Comparison of ENCODE assay signal across 32 mouse cellular contexts in the genomic region with DNA sequence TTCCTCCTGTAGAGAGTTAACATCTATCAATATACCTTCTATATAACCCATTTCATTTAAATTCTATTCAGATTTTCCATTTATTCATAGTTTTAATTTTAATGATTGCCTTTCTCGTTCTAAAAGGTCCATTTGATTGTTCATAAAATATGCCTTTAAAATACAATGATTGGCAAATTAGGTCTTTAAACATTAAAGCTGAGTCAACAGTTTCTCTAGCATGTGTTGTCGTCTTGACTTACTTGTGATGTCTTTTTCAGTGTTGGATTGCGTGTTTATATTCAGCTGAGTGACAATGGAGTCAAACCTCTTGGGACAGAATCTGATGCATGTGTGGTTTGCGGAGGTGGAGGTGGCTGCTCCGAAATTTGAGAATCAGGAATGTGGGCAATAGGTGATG.
DNase-seq lines count a peak whose midpoint lies in the region; ATAC-seq and TF ChIP-seq lines count a peak whose summit lies in the region.
"Had no signal": no experiment of that assay in that cellular context is flagged by ENCODE, and none has a peak within 500 bp of the region (broad histone marks: within the 10 kb centered on the region; RNA-seq: fewer than 3 reads in every experiment).

No protein-coding gene starts in this region.

- H3K9ac ChIP-seq in heart, embryonic 13.5 days: no peak overlapping the region
- H3K9ac ChIP-seq in heart, adult 2 months (ENCODE audit: low read depth, low read length): no peak overlapping the region
- H3K9ac ChIP-seq in embryonic facial prominence, embryonic 14.5 days (ENCODE audit: low read depth, low read length): no peak overlapping the region
- no peak overlapping the region for H3K9ac ChIP-seq in limb, embryonic 13.5 days
- H3K9ac ChIP-seq: forebrain, embryonic 15.5 days; hindbrain, embryonic 13.5 days; liver, embryonic 13.5 days; midbrain, embryonic 13.5 days had no signal

- no peak for TF ChIP-seq CTCF in heart, adult 2 months (IDR thresholded peaks at IDR 0.05)

- TF ChIP-seq EP300 in heart, adult 2 months (IDR thresholded peaks at IDR 0.05; ENCODE audit: insufficient read depth, low read depth, low read length): no peak

- H3K36me3 ChIP-seq in heart, embryonic 13.5 days: no peaks in the 10 kb centered on the region
- H3K36me3 ChIP-seq in heart, adult 2 months (ENCODE audit: control insufficient read depth, insufficient read depth, low read length): peaks cover 3% of the 10 kb centered on the region
- no peaks in the 10 kb centered on the region for H3K36me3 ChIP-seq in embryonic facial prominence, embryonic 14.5 days (ENCODE audit: control insufficient read depth, insufficient read depth, low read length)
- H3K36me3 ChIP-seq in limb, embryonic 13.5 days: no peaks in the 10 kb centered on the region
- H3K36me3 ChIP-seq: forebrain, embryonic 10.5 days; forebrain, embryonic 15.5 days; hindbrain, embryonic 13.5 days; liver, embryonic 13.5 days; midbrain, embryonic 13.5 days had no signal

- WGBS in heart, embryonic 13.5 days: 72% methylated on average over 5 of the region's 5 CpGs
- 94% methylated on average over 5 of the region's 5 CpGs for WGBS in heart, adult 2 months
- 54% methylated on average over 5 of the region's 5 CpGs for WGBS in embryonic facial prominence, embryonic 14.5 days
- 59% methylated on average over 5 of the region's 5 CpGs for WGBS in limb, embryonic 13.5 days

- no peak for TF ChIP-seq POLR2A in heart, adult 2 months (IDR thresholded peaks at IDR 0.05; ENCODE audit: insufficient read depth, low read depth, low read length)

- no peak overlapping the region for H3K4me3 ChIP-seq in heart, embryonic 13.5 days
- no peak overlapping the region for H3K4me3 ChIP-seq in heart, adult 2 months
- no peak overlapping the region for H3K4me3 ChIP-seq in embryonic facial prominence, embryonic 14.5 days (ENCODE audit: low read depth, low read length)
- H3K4me3 ChIP-seq in limb, embryonic 13.5 days: no peak overlapping the region
- H3K4me3 ChIP-seq: forebrain, embryonic 10.5 days; forebrain, embryonic 15.5 days; hindbrain, embryonic 13.5 days; liver, embryonic 13.5 days; midbrain, embryonic 13.5 days had no signal

- intact Hi-C loops in heart, adult 2 months (cut with DNase I): no loop called here

- peaks cover 66% of the 10 kb centered on the region for H3K4me1 ChIP-seq in heart, embryonic 13.5 days
- peaks cover 12% of the 10 kb centered on the region for H3K4me1 ChIP-seq in heart, adult 2 months (ENCODE audit: control insufficient read depth, insufficient read depth, low read length)
- peaks cover 62% of the 10 kb centered on the region for H3K4me1 ChIP-seq in embryonic facial prominence, embryonic 14.5 days (ENCODE audit: control insufficient read depth, insufficient read depth, low read length)
- H3K4me1 ChIP-seq in limb, embryonic 13.5 days: peaks cover 67% of the 10 kb centered on the region

- H3K4me2 ChIP-seq in heart, embryonic 13.5 days: no peak overlapping the region
- H3K4me2 ChIP-seq in embryonic facial prominence, embryonic 14.5 days (ENCODE audit: low read depth, low read length): no peak overlapping the region
- H3K4me2 ChIP-seq in limb, embryonic 13.5 days (replicated peaks): no peak overlapping the region
- H3K4me2 ChIP-seq: forebrain, embryonic 15.5 days; hindbrain, embryonic 13.5 days; liver, embryonic 13.5 days; midbrain, embryonic 13.5 days had no signal

- H3K9me3 ChIP-seq in heart, embryonic 13.5 days: no peaks in the 10 kb centered on the region
- H3K9me3 ChIP-seq in embryonic facial prominence, embryonic 14.5 days (ENCODE audit: control insufficient read depth, low read length): no peaks in the 10 kb centered on the region
- H3K9me3 ChIP-seq in limb, embryonic 13.5 days: no peaks in the 10 kb centered on the region
- H3K9me3 ChIP-seq: forebrain, embryonic 10.5 days; forebrain, embryonic 15.5 days; hindbrain, embryonic 13.5 days; liver, embryonic 13.5 days; midbrain, embryonic 13.5 days had no signal

- no peak for DNase-seq in heart, adult 2 months
- no peak for DNase-seq in embryonic facial prominence, embryonic 14.5 days (ENCODE audit: low spot score)
- no peak for DNase-seq in ovary, postnatal 14 days (ENCODE audit: low spot score)
- no peak for DNase-seq in thymus, postnatal 0 days (ENCODE audit: low spot score)
- DNase-seq: adrenal gland, adult 2 months; adrenal gland, postnatal 36 days; cerebellum, adult 9-10 months; embryo, embryonic 11 days; gastrocnemius, postnatal 36 days; heart, postnatal 4 days; kidney, adult 8-10 months; kidney, postnatal 4 days; layer of hippocampus, postnatal 36 days; liver, embryonic 13.5 days; lung, adult 18-20 months; lung, postnatal 4 days; retina, postnatal 1 day; spleen, adult 18-20 months; thymus, adult 18-20 months had no signal

- no peak for ATAC-seq in heart, embryonic 13.5 days (ENCODE audit: extremely low read depth, insufficient number of reproducible peaks, low FRiP score, low TSS enrichment)
- no peak for ATAC-seq in embryonic facial prominence, embryonic 14.5 days (ENCODE audit: low read depth)
- ATAC-seq in limb, embryonic 13.5 days (ENCODE audit: low FRiP score, low read depth): no peak
- no peak for ATAC-seq in megakaryocyte, adult 5-6 weeks (ENCODE audit: poor library complexity, severe bottlenecking)
- ATAC-seq: activated CD4-positive, CD25-positive, alpha-beta regulatory T cell, adult 4 months; CD4-positive, CD25-positive, alpha-beta regulatory T cell, adult 4 months; forebrain, embryonic 15.5 days; intestine, embryonic 16.5 days; lung, postnatal 0 days; midbrain, embryonic 13.5 days had no signal

- H3K27me3 ChIP-seq in heart, embryonic 13.5 days (replicated peaks): no peaks in the 10 kb centered on the region
- no peaks in the 10 kb centered on the region for H3K27me3 ChIP-seq in heart, adult 2 months (ENCODE audit: control insufficient read depth, insufficient read depth, low read length)
- H3K27me3 ChIP-seq in embryonic facial prominence, embryonic 14.5 days (replicated peaks; ENCODE audit: control insufficient read depth, insufficient read depth, low read length): no peaks in the 10 kb centered on the region
- no peaks in the 10 kb centered on the region for H3K27me3 ChIP-seq in limb, embryonic 13.5 days
- H3K27me3 ChIP-seq: forebrain, embryonic 15.5 days; hindbrain, embryonic 13.5 days; liver, embryonic 13.5 days; midbrain, embryonic 13.5 days had no signal

- 0 out of 2 replicates have a peak overlapping the region, but pooled peaks have one; percentile 80 for H3K27ac ChIP-seq in heart, embryonic 13.5 days (replicated peaks)
- H3K27ac ChIP-seq in heart, adult 2 months: no peak overlapping the region
- H3K27ac ChIP-seq in embryonic facial prominence, embryonic 14.5 days (replicated peaks; ENCODE audit: low read depth, low read length): peak overlapping the region; percentile 86; the same call in 1 of the 2 replicates
- H3K27ac ChIP-seq in limb, embryonic 13.5 days: 0 out of 2 replicates have a peak overlapping the region, but pooled peaks have one; percentile 95
- H3K27ac ChIP-seq: forebrain, embryonic 10.5 days; forebrain, embryonic 15.5 days; hindbrain, embryonic 13.5 days; kidney, postnatal 0 days; liver, embryonic 13.5 days; midbrain, embryonic 13.5 days; stomach, postnatal 0 days had no signal

- no peaks in the 10 kb centered on the region for H3K79me2 ChIP-seq in heart, adult 2 months (replicated peaks; ENCODE audit: control insufficient read depth, insufficient read depth, low read length)
